Mouse (Mus musculus) liver, postnatal 0 days (tissue): ENCODE data around the gene Pef1. TPM values are rescaled to one million over a fixed set of nuclear protein-coding genes. Genes with fewer than 3 reads are reported as not detected.

Experiments used
- ATAC-seq: fragments of 200-750 bp; cut with Nextera tagmentation; 2 replicates; pipeline ENCODE4 v1.8.0; 2017; ENCODE audit warnings: mild to moderate bottlenecking, moderate library complexity
- DNase-seq: peaks from one replicate; pipeline ENCODE4 v3.0.0-alpha.2; 2016
- H3K27ac ChIP-seq: fragments of 300-500 bp; sonication (generic); 2 replicates; pipeline ENCODE4 v1.5.1; 2014; ENCODE audit warnings: antibody characterized with exemption, moderate library complexity, mild to moderate bottlenecking, low read depth
- H3K27me3 ChIP-seq: fragments of 300-500 bp; sonication (generic); 2 replicates; pipeline ENCODE4 v1.6.1; 2014; ENCODE audit warnings: low read length, control low read depth, mixed read lengths; ENCODE audit not compliant: insufficient read depth
- H3K36me3 ChIP-seq: fragments of 300-500 bp; sonication (generic); replicated peaks from 2 replicates; pipeline ENCODE4 v1.6.1; 2014; ENCODE audit warnings: mild to moderate bottlenecking, control low read depth, low read length, moderate library complexity, mixed read lengths; ENCODE audit not compliant: insufficient read depth
- H3K4me1 ChIP-seq: fragments of 300-500 bp; sonication (generic); 2 replicates; pipeline ENCODE4 v1.6.1; 2014; ENCODE audit warnings: antibody characterized with exemption, mild to moderate bottlenecking, control low read depth; ENCODE audit not compliant: insufficient read depth
- H3K4me2 ChIP-seq: fragments of 300-500 bp; sonication (generic); 2 replicates; pipeline ENCODE4 v1.6.1; 2014; ENCODE audit warnings: low read depth, mild to moderate bottlenecking, low read length, moderate library complexity, mixed read lengths
- H3K4me3 ChIP-seq: fragments of 300-500 bp; sonication (generic); 2 replicates; pipeline ENCODE4 v1.5.1; 2014; ENCODE audit warnings: low read depth, low read length
- H3K9ac ChIP-seq: fragments of 300-500 bp; sonication (generic); replicated peaks from 2 replicates; pipeline ENCODE4 v1.6.1; 2014; ENCODE audit warnings: mild to moderate bottlenecking, moderate library complexity
- H3K9me3 ChIP-seq: fragments of 300-500 bp; sonication (generic); 2 replicates; pipeline ENCODE4 v1.6.1; 2016; ENCODE audit warnings: mild to moderate bottlenecking, control low read depth, low read length, mixed read lengths
- CTCF ChIP-seq: sonication (generic); IDR thresholded peaks from 2 replicates; pipeline ENCODE4 v1.5.1; 2016; ENCODE audit warnings: antibody characterized with exemption, low read depth
- EP300 ChIP-seq: IDR thresholded peaks from 2 replicates; pipeline ENCODE4 v1.6.1; 2016; ENCODE audit warnings: antibody characterized with exemption, low read depth, mild to moderate bottlenecking
- WGBS: fragments of 180-500 bp; shearing (Covaris S2); extraction: QIAGEN DNeasy Blood & Tissue Kit; methylation state at CpG from one replicate; pipeline ENCODE4 v1.1.7; 2014; ENCODE audit not compliant: insufficient replicate concordance; 5-methylcytosine and 5-hydroxymethylcytosine counted together
- polyA plus RNA-seq: library from polyadenylated mRNA; unstranded; fragments of >200 nt; fragmentation: Nextera tagmentation; extraction: Ambion mirVana; gene quantifications from 2 replicates; pipeline ENCODE4 v1.2.1, GENCODE M21; 2015

Pef1 gene
- polyA plus RNA-seq, 1 experiment from 2014 or later, result 26.0 TPM

- Histone ChIP-seq H3K4me1 (peaks cover 33% of the 10 kb centered on the region), H3K9me3 (no peaks in the 10 kb centered on the region), H3K27ac (peak overlapping the region; percentile 34; the same call in 1 of the 2 replicates), H3K9ac (no peak overlapping the region; the same call in 1 of the 2 replicates), H3K27me3 (no peaks in the 10 kb centered on the region), H3K36me3 (no peaks in the 10 kb centered on the region), H3K4me2 (no peak overlapping the region), H3K4me3 (no peak overlapping the region)
- ATAC-seq (no peak), DNase-seq (no peak)
- TF ChIP-seq EP300, result no peak
- no peak for TF ChIP-seq CTCF
- WGBS, result 29% methylated on average over 4 of the region's 4 CpGs
Observed at GRCm38 (mm10) chr4:130104584-130104983, 2.2 kb downstream of the Pef1 start.

GRCm38 (mm10) chr4:130107065-130107443 is 4.7 kb downstream of the Pef1 start:
- peak; percentile 81 for ATAC-seq

GRCm38 (mm10) chr4:130107444-130108131 is 5.2 kb downstream of the Pef1 start:
- Histone ChIP-seq H3K4me2 (peak overlapping the region; percentile 70), H3K27me3 (no peaks in the 10 kb centered on the region), H3K36me3 (no peaks in the 10 kb centered on the region), H3K9me3 (no peaks in the 10 kb centered on the region), H3K4me3 (peak overlapping the region; percentile 85), H3K9ac (peak overlapping the region; percentile 71), H3K4me1 (peaks cover 37% of the 10 kb centered on the region), H3K27ac (peak overlapping the region; percentile 95)
- DNase-seq (peak; percentile 100), ATAC-seq (peak; percentile 96)
- TF ChIP-seq EP300 (no peak), CTCF (no peak)
- under 1% methylated on average over 39 of the region's 39 CpGs for WGBS

More at GRCm38 (mm10) chr4:130107065-130107443, 4.7 kb downstream of the Pef1 start:
- Histone ChIP-seq H3K9ac (peak overlapping the region; percentile 71), H3K4me3 (peak overlapping the region; percentile 85), H3K4me2 (peak overlapping the region; percentile 44), H3K9me3 (no peaks in the 10 kb centered on the region), H3K4me1 (peaks cover 36% of the 10 kb centered on the region), H3K27ac (peak overlapping the region; percentile 95), H3K27me3 (no peaks in the 10 kb centered on the region), H3K36me3 (no peaks in the 10 kb centered on the region)
- TF ChIP-seq CTCF, result no peak
- DNase-seq, result no peak
- 13% methylated on average over 14 of the region's 14 CpGs for WGBS

GRCm38 (mm10) chr4:130108929-130109328 is 6.6 kb downstream of the Pef1 start:
- Histone ChIP-seq H3K9ac (0 out of 2 replicates have a peak overlapping the region, but pooled peaks have one; percentile 71), H3K27me3 (no peaks in the 10 kb centered on the region), H3K4me1 (peaks cover 39% of the 10 kb centered on the region), H3K4me3 (peak overlapping the region; percentile 85; the same call in 1 of the 2 replicates), H3K36me3 (no peaks in the 10 kb centered on the region), H3K27ac (no peak overlapping the region), H3K4me2 (peak overlapping the region; percentile 70; the same call in 1 of the 2 replicates), H3K9me3 (no peaks in the 10 kb centered on the region)
- TF ChIP-seq CTCF, result no peak
- no peak for TF ChIP-seq EP300
- WGBS, result 53% methylated on average over 3 of the region's 3 CpGs
- DNase-seq, result no peak
- no peak for ATAC-seq

- no peaks in the 10 kb centered on the region for H3K9me3 ChIP-seq
- ATAC-seq (no peak), DNase-seq (no peak)
- no peak overlapping the region for H3K4me2 ChIP-seq
- no peaks in the 10 kb centered on the region for H3K27me3 ChIP-seq
- H3K4me1 ChIP-seq, result peaks cover 37% of the 10 kb centered on the region
- TF ChIP-seq EP300 (no peak), CTCF (no peak)
- H3K4me3 ChIP-seq, result no peak overlapping the region
- no peak overlapping the region for H3K27ac ChIP-seq
- no peak overlapping the region for H3K9ac ChIP-seq
- 86% methylated on average over 9 of the region's 9 CpGs for WGBS
- H3K36me3 ChIP-seq, result no peaks in the 10 kb centered on the region
Observed at GRCm38 (mm10) chr4:130109666-130110065, 7.3 kb downstream of the Pef1 start.

GRCm38 (mm10) chr4:130110091-130110490 is 7.7 kb downstream of the Pef1 start:
- WGBS, result 84% methylated on average over 7 of the region's 7 CpGs
- Histone ChIP-seq H3K36me3 (0 out of 2 replicates have a peak, but pooled peaks cover 4% of the 10 kb centered on the region), H3K27ac (no peak overlapping the region), H3K27me3 (no peaks in the 10 kb centered on the region), H3K9ac (no peak overlapping the region), H3K4me2 (no peak overlapping the region), H3K4me3 (no peak overlapping the region), H3K4me1 (peaks cover 35% of the 10 kb centered on the region), H3K9me3 (no peaks in the 10 kb centered on the region)
- ATAC-seq, result no peak
- no peak for DNase-seq
- TF ChIP-seq EP300 (no peak), CTCF (no peak)
